Mouse (Mus musculus) liver, postnatal 0 days (tissue): Measurements from ENCODE around the gene Kdm5a. TPM values are rescaled to one million over a fixed set of nuclear protein-coding genes. Genes with fewer than 3 reads are reported as not detected.

ENCODE experiments used
- ATAC-seq: fragments of 200-750 bp; cut with Nextera tagmentation; 2 replicates; pipeline ENCODE4 v1.8.0; 2017; ENCODE audit warnings: mild to moderate bottlenecking, moderate library complexity
- DNase-seq: peaks from one replicate; pipeline ENCODE4 v3.0.0-alpha.2; 2016
- H3K27ac ChIP-seq: fragments of 300-500 bp; sonication (generic); 2 replicates; pipeline ENCODE4 v1.5.1; 2014; ENCODE audit warnings: antibody characterized with exemption, moderate library complexity, mild to moderate bottlenecking, low read depth
- H3K27me3 ChIP-seq: fragments of 300-500 bp; sonication (generic); 2 replicates; pipeline ENCODE4 v1.6.1; 2014; ENCODE audit warnings: low read length, control low read depth, mixed read lengths; ENCODE audit not compliant: insufficient read depth
- H3K36me3 ChIP-seq: fragments of 300-500 bp; sonication (generic); replicated peaks from 2 replicates; pipeline ENCODE4 v1.6.1; 2014; ENCODE audit warnings: mild to moderate bottlenecking, control low read depth, low read length, moderate library complexity, mixed read lengths; ENCODE audit not compliant: insufficient read depth
- H3K4me1 ChIP-seq: fragments of 300-500 bp; sonication (generic); 2 replicates; pipeline ENCODE4 v1.6.1; 2014; ENCODE audit warnings: antibody characterized with exemption, mild to moderate bottlenecking, control low read depth; ENCODE audit not compliant: insufficient read depth
- H3K4me2 ChIP-seq: fragments of 300-500 bp; sonication (generic); 2 replicates; pipeline ENCODE4 v1.6.1; 2014; ENCODE audit warnings: low read depth, mild to moderate bottlenecking, low read length, moderate library complexity, mixed read lengths
- H3K4me3 ChIP-seq: fragments of 300-500 bp; sonication (generic); 2 replicates; pipeline ENCODE4 v1.5.1; 2014; ENCODE audit warnings: low read depth, low read length
- H3K9ac ChIP-seq: fragments of 300-500 bp; sonication (generic); replicated peaks from 2 replicates; pipeline ENCODE4 v1.6.1; 2014; ENCODE audit warnings: mild to moderate bottlenecking, moderate library complexity
- H3K9me3 ChIP-seq: fragments of 300-500 bp; sonication (generic); 2 replicates; pipeline ENCODE4 v1.6.1; 2016; ENCODE audit warnings: mild to moderate bottlenecking, control low read depth, low read length, mixed read lengths
- CTCF ChIP-seq: sonication (generic); IDR thresholded peaks from 2 replicates; pipeline ENCODE4 v1.5.1; 2016; ENCODE audit warnings: antibody characterized with exemption, low read depth
- EP300 ChIP-seq: IDR thresholded peaks from 2 replicates; pipeline ENCODE4 v1.6.1; 2016; ENCODE audit warnings: antibody characterized with exemption, low read depth, mild to moderate bottlenecking
- WGBS: fragments of 180-500 bp; shearing (Covaris S2); extraction: QIAGEN DNeasy Blood & Tissue Kit; methylation state at CpG from one replicate; pipeline ENCODE4 v1.1.7; 2014; ENCODE audit not compliant: insufficient replicate concordance; 5-methylcytosine and 5-hydroxymethylcytosine counted together
- polyA plus RNA-seq: library from polyadenylated mRNA; unstranded; fragments of >200 nt; fragmentation: Nextera tagmentation; extraction: Ambion mirVana; gene quantifications from 2 replicates; pipeline ENCODE4 v1.2.1, GENCODE M21; 2015

Gene Kdm5a
- polyA plus RNA-seq, 1 experiment from 2014 or later, result 16.9 TPM

- Histone ChIP-seq H3K9me3 (no peaks in the 10 kb centered on the region), H3K27ac (no peak overlapping the region; the same call in 1 of the 2 replicates), H3K4me1 (no peaks in the 10 kb centered on the region), H3K36me3 (peaks cover 72% of the 10 kb centered on the region), H3K27me3 (no peaks in the 10 kb centered on the region), H3K9ac (no peak overlapping the region), H3K4me2 (no peak overlapping the region), H3K4me3 (no peak overlapping the region)
- ATAC-seq, result no peak
- TF ChIP-seq CTCF (no peak), EP300 (no peak)
- 87% methylated on average over 5 of the region's 5 CpGs for WGBS
- DNase-seq, result no peak
Measured at GRCm38 (mm10) chr6:120395622-120396345, 31.9 kb downstream of the Kdm5a start.

- 100% methylated on average over 1 of the region's 1 CpGs for WGBS
- ATAC-seq, result no peak
- no peaks in the 10 kb centered on the region for H3K9me3 ChIP-seq
- H3K4me2 ChIP-seq, result no peak overlapping the region
- H3K9ac ChIP-seq, result no peak overlapping the region
- no peaks in the 10 kb centered on the region for H3K27me3 ChIP-seq
- peaks cover 69% of the 10 kb centered on the region for H3K36me3 ChIP-seq
- no peak overlapping the region for H3K27ac ChIP-seq
- no peak for DNase-seq
- H3K4me3 ChIP-seq, result no peak overlapping the region
- H3K4me1 ChIP-seq, result no peaks in the 10 kb centered on the region
- TF ChIP-seq CTCF (no peak), EP300 (no peak)
Measured at GRCm38 (mm10) chr6:120403936-120404335, 40.0 kb downstream of the Kdm5a start.

- Histone ChIP-seq H3K36me3 (peaks cover 50% of the 10 kb centered on the region), H3K27ac (no peak overlapping the region), H3K27me3 (no peaks in the 10 kb centered on the region), H3K4me3 (no peak overlapping the region), H3K4me2 (no peak overlapping the region), H3K9ac (no peak overlapping the region), H3K9me3 (no peaks in the 10 kb centered on the region), H3K4me1 (0 out of 2 replicates have a peak, but pooled peaks cover 3% of the 10 kb centered on the region)
- 77% methylated on average over 3 of the region's 3 CpGs for WGBS
- no peak for TF ChIP-seq EP300
- TF ChIP-seq CTCF, result no peak
- DNase-seq (no peak), ATAC-seq (no peak)
Measured at GRCm38 (mm10) chr6:120438161-120438560, 74.2 kb downstream of the Kdm5a start.

- H3K27me3 ChIP-seq, result no peaks in the 10 kb centered on the region
- H3K4me1 ChIP-seq, result 0 out of 2 replicates have a peak, but pooled peaks cover 3% of the 10 kb centered on the region
- no peak overlapping the region for H3K27ac ChIP-seq
- no peak overlapping the region for H3K4me3 ChIP-seq
- 85% methylated on average over 4 of the region's 4 CpGs for WGBS
- DNase-seq (no peak), ATAC-seq (no peak)
- H3K9me3 ChIP-seq, result no peaks in the 10 kb centered on the region
- TF ChIP-seq CTCF (no peak), EP300 (no peak)
- H3K9ac ChIP-seq, result no peak overlapping the region
- H3K36me3 ChIP-seq, result peaks cover 30% of the 10 kb centered on the region
- H3K4me2 ChIP-seq, result no peak overlapping the region
Measured at GRCm38 (mm10) chr6:120442171-120442749, 78.3 kb downstream of the Kdm5a start.

GRCm38 (mm10) chr6:120443363-120444355 is 79.7 kb downstream of the Kdm5a start:
- H3K27me3 ChIP-seq, result no peaks in the 10 kb centered on the region
- no peak for DNase-seq
- H3K4me1 ChIP-seq, result 0 out of 2 replicates have a peak, but pooled peaks cover 3% of the 10 kb centered on the region
- peaks cover 23% of the 10 kb centered on the region for H3K36me3 ChIP-seq
- H3K9ac ChIP-seq, result no peak overlapping the region
- WGBS, result 77% methylated on average over 14 of the region's 14 CpGs
- H3K27ac ChIP-seq, result peak overlapping the region; percentile 50
- no peak overlapping the region for H3K4me2 ChIP-seq
- H3K9me3 ChIP-seq, result no peaks in the 10 kb centered on the region
- peak; percentile 51; the same call in 1 of the 2 replicates for ATAC-seq
- TF ChIP-seq CTCF (no peak), EP300 (no peak)
- no peak overlapping the region for H3K4me3 ChIP-seq

- no peaks in the 10 kb centered on the region for H3K36me3 ChIP-seq
- H3K9ac ChIP-seq, result no peak overlapping the region
- H3K27me3 ChIP-seq, result no peaks in the 10 kb centered on the region
- H3K4me2 ChIP-seq, result no peak overlapping the region
- DNase-seq (no peak), ATAC-seq (no peak)
- peaks cover 22% of the 10 kb centered on the region for H3K4me1 ChIP-seq
- TF ChIP-seq EP300, result no peak
- WGBS, result 68% methylated on average over 3 of the region's 3 CpGs
- no peak overlapping the region for H3K4me3 ChIP-seq
- no peaks in the 10 kb centered on the region for H3K9me3 ChIP-seq
- no peak overlapping the region for H3K27ac ChIP-seq
Measured at GRCm38 (mm10) chr6:120450208-120450607, 86.3 kb downstream of the Kdm5a start.
